Mouse (Mus musculus): ENCODE results near the gene Tnfrsf25. TPM values are rescaled to one million over a fixed set of nuclear protein-coding genes. Genes with fewer than 3 reads are reported as not detected.

Tnfrsf25 gene
- polyA plus RNA-seq, 1 experiment, result 3.8 TPM

DNA sequence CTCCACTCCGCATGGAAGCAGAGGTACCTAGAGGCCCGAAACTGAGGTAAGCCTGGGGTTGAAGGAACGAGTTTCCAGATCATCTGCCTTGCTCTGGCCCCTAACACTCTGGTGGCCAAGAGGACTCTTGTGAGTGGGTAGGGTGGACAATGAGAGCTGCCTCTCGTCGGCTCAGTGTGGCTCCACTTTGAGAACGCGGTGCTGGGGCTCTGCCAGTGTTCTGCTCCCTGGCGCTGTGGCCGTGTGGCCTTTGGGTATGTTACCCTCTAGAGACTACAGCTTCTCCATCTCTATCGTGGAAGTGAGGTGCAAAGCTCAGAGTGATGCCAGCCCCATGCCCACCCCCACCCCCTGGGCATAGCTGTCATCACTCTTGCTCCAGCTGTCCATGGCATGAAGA is 43.1 kb upstream of the Tnfrsf25 start:
- H3K27me3 ChIP-seq (ENCODE audit: control insufficient read depth, insufficient read depth, low read length), result no peaks in the 10 kb centered on the region
- H3K27ac ChIP-seq (ENCODE audit: insufficient read depth, low read depth, low read length), result no peak overlapping the region
- H3K36me3 ChIP-seq (ENCODE audit: control insufficient read depth, insufficient read depth, low read length), result no peaks in the 10 kb centered on the region
- whole genome bisulfite sequencing, result 55% methylated on average over 10 of the region's 10 CpGs
- H3K4me3 ChIP-seq (ENCODE audit: low read depth, low read length), result no peak overlapping the region
- H3K4me1 ChIP-seq (ENCODE audit: control insufficient read depth, insufficient read depth, insufficient read length, low read length), result peaks cover 3% of the 10 kb centered on the region; the same call in 1 of the 2 replicates
- TF ChIP-seq CTCF (IDR thresholded peaks at IDR 0.05; ENCODE audit: extremely low read depth, insufficient read length, insufficient replicate concordance, low read depth, low read length) (no peak), POLR2A (IDR thresholded peaks at IDR 0.05; ENCODE audit: low read depth, low read length) (no peak)

DNA sequence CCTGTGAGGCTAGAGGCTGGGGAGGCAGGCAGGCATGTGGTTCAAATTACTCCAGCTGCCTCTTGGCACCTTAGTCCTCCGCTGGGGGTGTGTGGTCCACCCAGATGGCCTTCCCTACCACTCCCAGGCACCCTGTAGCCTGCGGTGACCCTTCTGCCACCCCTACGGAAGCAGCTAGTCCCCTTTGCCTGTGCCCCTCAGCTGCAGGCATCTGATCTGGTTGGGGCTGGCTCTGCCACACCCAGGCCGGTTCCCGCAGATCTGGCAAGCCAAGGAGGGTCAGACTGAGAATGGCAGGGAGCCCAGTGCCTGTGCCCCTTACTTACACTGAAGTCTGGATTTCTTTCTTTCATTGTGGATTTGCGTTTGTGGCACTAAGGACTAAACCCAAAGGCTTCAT is 42.0 kb upstream of the Tnfrsf25 start:
- no peaks in the 10 kb centered on the region for H3K27me3 ChIP-seq (ENCODE audit: control insufficient read depth, insufficient read depth, low read length)
- no peak overlapping the region for H3K4me3 ChIP-seq (ENCODE audit: low read depth, low read length)
- no peak overlapping the region for H3K27ac ChIP-seq (ENCODE audit: insufficient read depth, low read depth, low read length)
- H3K4me1 ChIP-seq (ENCODE audit: control insufficient read depth, insufficient read depth, insufficient read length, low read length), result peaks cover 3% of the 10 kb centered on the region; the same call in 1 of the 2 replicates
- TF ChIP-seq POLR2A (IDR thresholded peaks at IDR 0.05; ENCODE audit: low read depth, low read length), result no peak
- TF ChIP-seq CTCF (IDR thresholded peaks at IDR 0.05; ENCODE audit: extremely low read depth, insufficient read length, insufficient replicate concordance, low read depth, low read length), result no peak
- H3K36me3 ChIP-seq (ENCODE audit: control insufficient read depth, insufficient read depth, low read length), result no peaks in the 10 kb centered on the region
- WGBS, result 60% methylated on average over 6 of the region's 6 CpGs

DNA sequence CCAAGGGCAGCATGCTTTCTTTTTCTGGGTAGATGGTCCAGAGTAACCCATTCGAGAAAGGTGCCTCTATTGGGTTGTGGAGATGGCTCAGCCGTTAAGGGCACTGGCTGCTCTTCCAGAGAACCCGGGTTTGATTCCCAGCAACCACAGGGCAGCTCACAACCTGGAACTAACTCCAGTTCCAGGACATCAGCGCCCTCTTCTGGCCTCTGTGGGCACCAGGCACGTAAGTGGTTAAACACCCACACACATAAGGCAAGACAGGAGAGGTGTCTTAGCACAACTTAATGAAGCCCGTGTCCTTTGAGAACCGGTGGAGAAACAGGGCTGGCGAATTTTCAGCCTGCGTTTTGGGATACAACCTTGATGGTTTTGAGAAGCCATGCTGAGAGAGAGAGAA is 41.2 kb upstream of the Tnfrsf25 start:
- Histone ChIP-seq H3K27ac (ENCODE audit: insufficient read depth, low read depth, low read length) (no peak overlapping the region), H3K27me3 (ENCODE audit: control insufficient read depth, insufficient read depth, low read length) (no peaks in the 10 kb centered on the region), H3K36me3 (ENCODE audit: control insufficient read depth, insufficient read depth, low read length) (no peaks in the 10 kb centered on the region), H3K4me3 (ENCODE audit: low read depth, low read length) (no peak overlapping the region), H3K4me1 (ENCODE audit: control insufficient read depth, insufficient read depth, insufficient read length, low read length) (peaks cover 3% of the 10 kb centered on the region; the same call in 1 of the 2 replicates)
- TF ChIP-seq CTCF (IDR thresholded peaks at IDR 0.05; ENCODE audit: extremely low read depth, insufficient read length, insufficient replicate concordance, low read depth, low read length) (no peak), POLR2A (IDR thresholded peaks at IDR 0.05; ENCODE audit: low read depth, low read length) (no peak)
- 83% methylated on average over 9 of the region's 9 CpGs for WGBS

DNA sequence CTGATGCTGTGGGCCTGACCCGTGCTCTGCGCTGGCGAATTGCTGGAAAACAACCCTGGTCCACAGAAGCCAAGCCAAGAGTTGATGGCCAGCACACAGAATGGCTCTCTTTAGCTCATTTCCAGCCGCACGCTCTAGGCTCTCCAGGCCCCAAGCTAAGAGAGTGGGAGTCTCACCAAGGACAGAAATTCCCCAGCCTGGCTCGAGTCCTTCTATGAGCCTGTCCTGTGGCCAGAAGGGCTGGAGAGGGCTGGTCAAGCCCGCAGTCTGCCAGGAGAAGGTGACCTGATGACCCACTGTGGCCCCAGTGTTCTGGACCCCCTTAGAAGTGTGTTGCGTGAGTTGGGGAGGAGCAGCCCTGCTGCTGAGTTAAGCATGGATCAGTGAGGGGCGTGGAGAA is 38.5 kb upstream of the Tnfrsf25 start:
- H3K36me3 ChIP-seq (ENCODE audit: control insufficient read depth, insufficient read depth, low read length), result no peaks in the 10 kb centered on the region
- TF ChIP-seq POLR2A (IDR thresholded peaks at IDR 0.05; ENCODE audit: low read depth, low read length) (no peak), CTCF (IDR thresholded peaks at IDR 0.05; ENCODE audit: extremely low read depth, insufficient read length, insufficient replicate concordance, low read depth, low read length) (no peak)
- H3K27me3 ChIP-seq (ENCODE audit: control insufficient read depth, insufficient read depth, low read length), result no peaks in the 10 kb centered on the region
- no peak overlapping the region for H3K4me3 ChIP-seq (ENCODE audit: low read depth, low read length)
- H3K27ac ChIP-seq (ENCODE audit: insufficient read depth, low read depth, low read length), result no peak overlapping the region
- peaks cover 3% of the 10 kb centered on the region; the same call in 1 of the 2 replicates for H3K4me1 ChIP-seq (ENCODE audit: control insufficient read depth, insufficient read depth, insufficient read length, low read length)
- 89% methylated on average over 9 of the region's 9 CpGs for WGBS

DNA sequence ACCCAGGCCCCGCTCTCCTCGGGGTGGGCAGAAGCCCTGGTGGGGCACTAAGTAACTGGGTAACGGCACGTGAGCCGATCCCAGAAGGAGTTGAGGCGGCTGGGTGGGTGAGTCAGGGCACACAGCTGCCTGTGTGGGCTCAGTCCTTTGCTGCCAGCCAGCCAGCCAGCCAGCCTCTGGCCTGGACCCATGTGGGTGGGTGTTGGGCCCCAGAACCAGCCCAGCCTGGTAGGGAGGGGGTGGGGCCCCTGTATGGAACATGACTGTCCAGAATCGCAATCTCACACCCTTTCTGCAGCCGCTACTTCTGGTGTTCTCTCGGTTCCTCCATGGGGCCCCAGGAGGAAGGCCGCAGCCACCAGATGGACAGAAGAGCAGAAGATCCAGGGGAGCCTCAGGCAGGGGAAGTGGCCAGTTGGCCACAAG is 37.6 kb upstream of the Tnfrsf25 start:
- Histone ChIP-seq H3K27ac (ENCODE audit: insufficient read depth, low read depth, low read length) (no peak overlapping the region), H3K4me3 (ENCODE audit: low read depth, low read length) (no peak overlapping the region), H3K4me1 (ENCODE audit: control insufficient read depth, insufficient read depth, insufficient read length, low read length) (no peaks in the 10 kb centered on the region), H3K27me3 (ENCODE audit: control insufficient read depth, insufficient read depth, low read length) (no peaks in the 10 kb centered on the region), H3K36me3 (ENCODE audit: control insufficient read depth, insufficient read depth, low read length) (no peaks in the 10 kb centered on the region)
- TF ChIP-seq POLR2A (IDR thresholded peaks at IDR 0.05; ENCODE audit: low read depth, low read length) (no peak), CTCF (IDR thresholded peaks at IDR 0.05; ENCODE audit: extremely low read depth, insufficient read length, insufficient replicate concordance, low read depth, low read length) (no peak)
- 84% methylated on average over 10 of the region's 10 CpGs for WGBS

DNA sequence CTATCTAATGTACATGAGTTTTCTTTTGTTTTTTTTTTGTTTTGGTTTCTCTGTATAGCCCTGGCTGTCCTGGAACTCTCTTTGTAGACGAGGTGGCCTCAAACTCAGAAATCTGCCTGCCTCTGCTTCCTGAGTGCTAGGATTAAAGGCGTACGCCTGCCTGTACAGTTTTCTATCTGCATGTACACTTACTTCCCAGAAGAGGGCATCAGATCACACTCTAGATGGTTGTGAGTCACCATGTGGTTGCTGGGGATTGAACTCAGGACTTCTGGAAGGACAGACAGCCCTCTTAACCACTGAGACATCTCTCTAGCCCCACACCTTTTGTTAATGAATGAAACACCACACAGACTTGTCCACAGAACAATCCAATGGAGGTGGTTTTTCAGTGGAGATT is 36.5 kb upstream of the Tnfrsf25 start:
- no peaks in the 10 kb centered on the region for H3K27me3 ChIP-seq (ENCODE audit: control insufficient read depth, insufficient read depth, low read length)
- TF ChIP-seq CTCF (IDR thresholded peaks at IDR 0.05; ENCODE audit: extremely low read depth, insufficient read length, insufficient replicate concordance, low read depth, low read length), result no peak
- TF ChIP-seq POLR2A (IDR thresholded peaks at IDR 0.05; ENCODE audit: low read depth, low read length), result no peak
- WGBS, result 81% methylated on average over 3 of the region's 3 CpGs

DNA sequence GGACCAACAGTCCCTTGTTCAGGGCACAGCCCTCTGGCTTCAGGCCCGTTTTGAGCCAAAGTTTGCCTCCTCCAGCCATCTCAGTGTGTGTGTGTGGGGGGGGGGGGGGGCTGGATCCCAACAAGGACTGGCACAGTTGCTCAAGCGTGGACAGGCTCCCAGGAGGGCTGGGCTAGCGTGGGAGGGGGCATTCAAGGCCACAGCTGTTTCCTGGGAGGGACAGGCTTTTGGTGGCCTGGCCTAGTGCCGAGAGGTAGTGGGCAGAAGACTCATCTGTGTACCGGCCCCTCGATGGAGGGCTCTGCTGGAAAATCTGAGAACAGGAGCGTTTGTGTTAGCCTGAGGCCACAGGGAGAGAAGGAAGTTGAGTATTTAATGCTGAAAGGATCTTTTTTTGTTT is 35.8 kb upstream of the Tnfrsf25 start:
- TF ChIP-seq POLR2A (IDR thresholded peaks at IDR 0.05; ENCODE audit: low read depth, low read length), result no peak
- TF ChIP-seq CTCF (IDR thresholded peaks at IDR 0.05; ENCODE audit: extremely low read depth, insufficient read length, insufficient replicate concordance, low read depth, low read length), result no peak
- Histone ChIP-seq H3K36me3 (ENCODE audit: control insufficient read depth, insufficient read depth, low read length) (no peaks in the 10 kb centered on the region), H3K27ac (ENCODE audit: insufficient read depth, low read depth, low read length) (no peak overlapping the region), H3K4me3 (ENCODE audit: low read depth, low read length) (no peak overlapping the region), H3K4me1 (ENCODE audit: control insufficient read depth, insufficient read depth, insufficient read length, low read length) (no peaks in the 10 kb centered on the region), H3K27me3 (ENCODE audit: control insufficient read depth, insufficient read depth, low read length) (no peaks in the 10 kb centered on the region)
- 51% methylated on average over 7 of the region's 7 CpGs for WGBS

More for the DNA sequence above, 36.5 kb upstream of the Tnfrsf25 start:
- Histone ChIP-seq H3K27ac (ENCODE audit: insufficient read depth, low read depth, low read length) (no peak overlapping the region), H3K36me3 (ENCODE audit: control insufficient read depth, insufficient read depth, low read length) (no peaks in the 10 kb centered on the region), H3K4me3 (ENCODE audit: low read depth, low read length) (no peak overlapping the region), H3K4me1 (ENCODE audit: control insufficient read depth, insufficient read depth, insufficient read length, low read length) (no peaks in the 10 kb centered on the region)
